Mouse (Mus musculus) neural tube, embryonic 12.5 days (tissue): Measurements from ENCODE around the gene Gm21304. TPM values are rescaled to one million over a fixed set of nuclear protein-coding genes. Genes with fewer than 3 reads are reported as not detected.

Experiments used
- polyA plus RNA-seq: library from polyadenylated mRNA; unstranded; fragments of >200 nt; fragmentation: Nextera tagmentation; extraction: Ambion mirVana; gene quantifications from 2 replicates; pipeline ENCODE4 v1.2.1, GENCODE M21; 2016

Gm21304 gene
- polyA plus RNA-seq, 1 experiment from 2014 or later: not detected

Other genes starting within 250 kb of the Gm21304 start
- gene Gm21293, start 25.5 kb upstream of the Gm21304 start, polyA plus RNA-seq: not detected in 2 replicates
- gene Gm6763, start 17.0 kb upstream of the Gm21304 start, polyA plus RNA-seq: not detected in 2 replicates
- not detected in 2 replicates for gene Gm8764, start 8.5 kb upstream of the Gm21304 start, polyA plus RNA-seq
- gene Gm21312, start 8.5 kb downstream of the Gm21304 start, polyA plus RNA-seq: not detected in 2 replicates
- not detected in 2 replicates for gene Gm20765, start 17.0 kb downstream of the Gm21304 start, polyA plus RNA-seq
- not detected in 2 replicates for gene Gm4340, start 25.5 kb downstream of the Gm21304 start, polyA plus RNA-seq